Mouse (Mus musculus) liver, embryonic 14.5 days (tissue): Measurements from ENCODE around the gene Eng.

Experiments
- CTCF ChIP-seq: IDR thresholded peaks from 2 replicates; pipeline ENCODE4 v1.5.1; 2016; ENCODE audit warnings: antibody characterized with exemption, low read depth, control low read depth
- EP300 ChIP-seq: IDR thresholded peaks from 2 replicates; pipeline ENCODE4 v1.6.1; 2016; ENCODE audit warnings: antibody characterized with exemption, low read depth

- no peak for TF ChIP-seq CTCF
- no peak for TF ChIP-seq EP300
Measured at GRCm38 (mm10) chr2:32625212-32625872, 21.1 kb upstream of the Eng start.
